Mouse (Mus musculus): ENCODE results near the gene Tnr. TPM values are rescaled to one million over a fixed set of nuclear protein-coding genes. Genes with fewer than 3 reads are reported as not detected.
A peak's percentile ranks its signal among the peaks of the same experiment; 100 is the strongest.

The Tnr gene
- polyA plus RNA-seq, 1 experiment from 2014 or later, result 0.08 TPM

GRCm38 (mm10) chr1:159819511-159819910, 295.9 kb downstream of the Tnr start:
- POLR2A ChIA-PET, result interaction anchor here (0.8 kb wide), 1 partner anchor 11 kb away, joined by 3 read pairs; no protein-coding TSS in a partner anchor
- in situ Hi-C loops (cut with MboI; ENCODE audit: low pct_unique_long_range_greater_than_20kb), result no loop called here
- CTCF ChIA-PET, result no interaction called here
- ATAC-seq (no peak), DNase-seq (ENCODE audit: low read depth, low spot score) (no peak)
- TF ChIP-seq CTCF (IDR thresholded peaks at IDR 0.05), result no peak
- peaks cover 7% of the 10 kb centered on the region for H3K27me3 ChIP-seq

DNA sequence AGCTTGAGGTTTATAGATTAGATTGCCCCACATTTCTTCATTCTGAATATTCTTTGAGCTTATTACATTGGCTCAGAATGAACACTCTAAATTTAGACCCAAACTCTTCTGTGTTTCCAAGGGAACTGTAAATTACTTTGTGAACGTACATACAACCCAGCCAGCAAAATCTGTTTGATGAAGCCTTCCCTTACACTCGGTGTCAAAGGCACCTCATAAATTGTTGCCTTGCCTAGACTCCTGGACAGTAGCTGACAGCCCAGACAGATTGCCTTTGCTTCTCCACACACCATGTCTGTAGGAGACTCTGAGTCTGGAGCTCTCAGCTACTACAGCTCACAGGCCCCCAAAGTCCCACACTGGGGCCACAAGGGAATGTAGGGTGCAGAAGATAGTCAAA, 298.8 kb downstream of the Tnr start:
- in situ Hi-C loops (cut with MboI; ENCODE audit: low pct_unique_long_range_greater_than_20kb), result no loop called here
- H3K27me3 ChIP-seq, result peaks cover 19% of the 10 kb centered on the region
- no peak for TF ChIP-seq CTCF (IDR thresholded peaks at IDR 0.05)
- ChIA-PET POLR2A (no interaction called here), CTCF (interaction anchor here (0.6 to 1.4 kb wide), 4 partner anchors 13 to 35 kb away, joined by 3 read pairs; no protein-coding TSS in a partner anchor)
- no peak for DNase-seq (ENCODE audit: low read depth, low spot score)
- ATAC-seq, result no peak

DNA sequence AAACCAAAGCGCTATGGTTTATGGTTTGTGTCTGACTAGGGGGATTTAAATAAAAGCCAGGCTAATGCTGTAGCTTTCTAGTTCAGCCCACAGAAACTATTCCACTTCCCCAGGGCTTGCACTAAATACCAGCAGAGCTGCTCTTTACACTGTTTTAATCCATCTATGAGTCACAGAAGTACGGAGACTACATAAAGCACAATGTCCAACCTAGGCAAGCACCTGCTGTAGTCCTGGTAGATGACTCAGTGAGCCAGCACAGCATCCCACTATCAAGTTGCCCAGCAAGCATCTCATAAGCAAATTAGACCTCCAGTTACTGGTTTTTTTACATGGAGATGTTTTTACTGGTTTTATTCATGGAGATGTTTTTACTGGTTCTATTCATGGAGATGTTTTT, 305.0 kb downstream of the Tnr start:
- DNase-seq (ENCODE audit: low read depth, low spot score) (no peak), ATAC-seq (no peak)
- no peak for TF ChIP-seq CTCF (IDR thresholded peaks at IDR 0.05)
- H3K27me3 ChIP-seq, result peaks cover 24% of the 10 kb centered on the region
- POLR2A ChIA-PET, result no interaction called here
- CTCF ChIA-PET, result no interaction called here
- in situ Hi-C loops (cut with MboI; ENCODE audit: low pct_unique_long_range_greater_than_20kb), result no loop called here

DNA sequence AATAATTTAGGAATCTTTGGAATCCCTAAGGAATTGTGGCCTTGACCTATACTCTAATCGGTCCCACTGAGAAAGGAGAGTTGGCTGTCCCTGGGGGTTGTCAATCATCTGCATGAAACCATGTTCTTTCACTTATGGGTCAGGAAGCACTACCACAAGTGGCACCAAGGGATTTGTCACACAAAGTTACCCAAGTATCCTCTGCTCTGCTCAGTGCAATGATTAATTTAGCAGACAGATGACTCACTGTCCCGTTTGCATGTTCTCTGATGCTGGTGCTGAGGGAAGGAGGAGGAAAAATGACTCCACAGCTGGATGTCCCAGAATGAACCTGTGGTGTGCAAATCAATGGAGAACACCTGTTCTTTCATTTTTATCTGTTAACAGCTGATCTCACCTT, 309.6 kb downstream of the Tnr start:
- H3K27me3 ChIP-seq, result peaks cover 7% of the 10 kb centered on the region
- DNase-seq (ENCODE audit: low read depth, low spot score) (peak; percentile 35), ATAC-seq (peak; percentile 82)
- no peak for TF ChIP-seq CTCF (IDR thresholded peaks at IDR 0.05)
- POLR2A ChIA-PET, result no interaction called here
- CTCF ChIA-PET, result interaction anchor here (0.9 kb wide), 1 partner anchor 9 kb away, joined by 3 read pairs; no protein-coding TSS in a partner anchor
- in situ Hi-C loops (cut with MboI; ENCODE audit: low pct_unique_long_range_greater_than_20kb), result no loop called here

- POLR2A ChIA-PET, result interaction anchor here (0.6 kb wide), 1 partner anchor 100 kb away, joined by 5 read pairs; no protein-coding TSS in a partner anchor
- ATAC-seq (no peak), DNase-seq (ENCODE audit: low read depth, low spot score) (no peak)
- CTCF ChIA-PET, result interaction anchor here (0.9 kb wide), 1 partner anchor 9 kb away, joined by 3 read pairs; no protein-coding TSS in a partner anchor
- H3K27me3 ChIP-seq, result peaks cover 12% of the 10 kb centered on the region
- no peak for TF ChIP-seq CTCF (IDR thresholded peaks at IDR 0.05)
- in situ Hi-C loops (cut with MboI; ENCODE audit: low pct_unique_long_range_greater_than_20kb), result no loop called here
Observed at GRCm38 (mm10) chr1:159833646-159834338, 310.2 kb downstream of the Tnr start.

GRCm38 (mm10) chr1:159835126-159835525, 311.6 kb downstream of the Tnr start:
- CTCF ChIA-PET, result no interaction called here

GRCm38 (mm10) chr1:159840337-159840736, 316.8 kb downstream of the Tnr start:
- in situ Hi-C loops (cut with MboI; ENCODE audit: low pct_unique_long_range_greater_than_20kb), result no loop called here
- no peak for DNase-seq (ENCODE audit: low read depth, low spot score)
- ChIA-PET POLR2A (no interaction called here), CTCF (interaction anchor here (1.1 kb wide), 1 partner anchor 318 kb away, joined by 3 read pairs; no protein-coding TSS in a partner anchor)
- no peak for TF ChIP-seq CTCF (IDR thresholded peaks at IDR 0.05)
- ATAC-seq, result no peak
- peaks cover 16% of the 10 kb centered on the region for H3K27me3 ChIP-seq

More at GRCm38 (mm10) chr1:159835126-159835525, 311.6 kb downstream of the Tnr start:
- TF ChIP-seq CTCF (IDR thresholded peaks at IDR 0.05), result no peak
- DNase-seq (ENCODE audit: low read depth, low spot score) (no peak), ATAC-seq (no peak)
- in situ Hi-C loops (cut with MboI; ENCODE audit: low pct_unique_long_range_greater_than_20kb), result no loop called here
- peaks cover 6% of the 10 kb centered on the region for H3K27me3 ChIP-seq
- POLR2A ChIA-PET, result no interaction called here

DNA sequence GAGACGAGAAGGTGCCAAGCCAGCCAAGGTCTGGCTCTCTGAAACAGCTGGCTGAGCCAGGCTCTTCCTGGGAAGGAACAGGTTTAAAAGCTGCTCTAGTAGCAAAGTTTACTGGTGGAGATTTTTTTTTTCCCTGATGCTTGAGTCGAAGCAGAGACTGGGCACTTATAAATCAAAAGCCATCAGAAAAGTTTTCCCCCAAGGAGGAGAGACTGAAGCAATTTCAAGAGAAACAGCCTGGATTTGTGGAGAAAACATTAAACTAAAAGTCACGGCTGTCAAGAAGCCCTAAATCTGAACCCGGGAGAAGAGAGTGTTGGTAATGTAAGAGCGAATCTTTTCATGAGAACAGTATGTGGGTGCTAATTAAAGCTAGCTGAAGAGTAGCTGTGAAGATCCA, 319.3 kb downstream of the Tnr start:
- in situ Hi-C loops (cut with MboI; ENCODE audit: low pct_unique_long_range_greater_than_20kb), result no loop called here
- no peak for ATAC-seq
- peaks cover 16% of the 10 kb centered on the region for H3K27me3 ChIP-seq
- no peak for TF ChIP-seq CTCF (IDR thresholded peaks at IDR 0.05)
- ChIA-PET POLR2A (no interaction called here), CTCF (no interaction called here)
- DNase-seq (ENCODE audit: low read depth, low spot score), result no peak

GRCm38 (mm10) chr1:159852088-159852487, 328.5 kb downstream of the Tnr start:
- POLR2A ChIA-PET, result no interaction called here
- H3K27me3 ChIP-seq, result peaks cover 6% of the 10 kb centered on the region
- no peak for TF ChIP-seq CTCF (IDR thresholded peaks at IDR 0.05)
- no peak for DNase-seq (ENCODE audit: low read depth, low spot score)
- in situ Hi-C loops (cut with MboI; ENCODE audit: low pct_unique_long_range_greater_than_20kb), result no loop called here
- ATAC-seq, result no peak
- CTCF ChIA-PET, result no interaction called here

GRCm38 (mm10) chr1:159854261-159854660, 330.7 kb downstream of the Tnr start:
- no peak for ATAC-seq
- in situ Hi-C loops (cut with MboI; ENCODE audit: low pct_unique_long_range_greater_than_20kb), result no loop called here

DNA sequence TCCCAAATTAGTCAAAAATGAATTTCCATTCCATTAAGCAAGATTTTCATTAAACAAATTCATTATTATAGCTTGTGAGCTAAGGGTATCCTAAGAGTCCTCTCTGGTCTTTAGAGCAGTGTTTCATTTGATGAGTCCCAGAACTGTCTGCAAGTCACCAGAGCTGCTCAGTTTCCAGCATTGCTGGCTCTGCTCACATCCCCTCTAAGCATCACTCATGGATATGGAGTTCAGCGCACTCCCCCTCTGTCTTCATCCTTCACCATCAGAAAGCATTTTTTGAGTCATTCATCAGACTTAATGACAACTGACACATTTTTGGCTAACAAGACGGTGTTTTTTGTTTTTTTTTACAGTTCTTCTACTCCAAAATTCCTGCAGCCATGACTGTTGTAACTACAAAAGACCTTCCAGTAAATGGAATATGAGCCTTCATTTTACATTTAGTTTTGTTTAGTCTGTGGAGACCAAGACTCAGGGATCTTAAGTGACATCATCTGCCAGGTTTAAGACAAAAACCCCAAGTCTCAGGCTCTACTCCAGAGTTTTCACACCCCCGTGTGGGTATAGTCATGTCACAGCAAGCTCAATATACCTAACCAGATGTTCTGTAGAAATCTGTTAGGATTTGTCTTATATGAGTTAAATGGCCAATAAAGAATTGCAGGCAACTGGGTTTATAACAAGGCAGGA, 338.4 kb downstream of the Tnr start:
- DNase-seq (ENCODE audit: low read depth, low spot score) (no peak), ATAC-seq (no peak)
- CTCF ChIA-PET, result no interaction called here
- in situ Hi-C loops (cut with MboI; ENCODE audit: low pct_unique_long_range_greater_than_20kb), result no loop called here
- TF ChIP-seq CTCF (IDR thresholded peaks at IDR 0.05), result no peak
- H3K27me3 ChIP-seq, result peaks cover 19% of the 10 kb centered on the region
- POLR2A ChIA-PET, result no interaction called here

More at GRCm38 (mm10) chr1:159854261-159854660, 330.7 kb downstream of the Tnr start:
- H3K27me3 ChIP-seq, result peaks cover 6% of the 10 kb centered on the region
- DNase-seq (ENCODE audit: low read depth, low spot score), result no peak
- CTCF ChIA-PET, result no interaction called here
- TF ChIP-seq CTCF (IDR thresholded peaks at IDR 0.05), result no peak
- POLR2A ChIA-PET, result no interaction called here
